Mouse (Mus musculus): ENCODE measurements around the gene Sema4f.

Gene Sema4f

DNA sequence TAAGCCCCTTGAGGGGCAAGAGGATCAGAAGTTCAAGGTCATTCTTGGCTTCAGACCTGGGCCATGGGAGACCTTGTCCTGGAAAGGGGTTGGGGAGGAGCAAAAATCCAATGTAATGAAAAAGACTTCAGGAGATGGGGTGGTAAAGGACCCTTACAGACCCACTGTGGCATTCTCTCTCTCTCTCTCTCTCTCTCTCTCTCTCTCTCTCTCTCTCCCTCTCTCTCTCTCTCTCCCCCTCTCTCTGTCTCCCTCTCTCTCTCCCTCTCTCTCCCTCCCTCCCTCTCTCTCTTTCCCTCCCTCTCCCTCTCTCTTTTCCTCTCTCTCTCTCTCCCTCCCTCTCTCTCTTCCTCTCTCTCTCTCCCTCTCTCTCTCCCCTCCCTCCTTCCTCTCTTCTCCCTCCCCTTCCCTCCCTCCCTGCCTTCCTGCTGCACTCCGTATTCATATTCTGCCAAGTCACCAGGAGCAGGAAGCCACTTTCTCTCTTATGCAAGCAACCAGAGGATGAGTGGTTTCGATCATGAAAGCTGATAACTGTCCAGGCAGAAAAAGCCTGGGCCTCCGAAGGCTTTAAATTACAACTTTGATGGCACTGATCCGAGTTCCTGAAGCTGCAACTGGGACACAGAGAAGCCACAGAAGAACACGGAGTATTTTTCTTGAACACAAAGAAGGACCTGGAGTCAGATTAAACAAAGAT lies 67.8 kb downstream of the Sema4f start:
- peak; percentile 62 for ATAC-seq (ENCODE audit: low TSS enrichment)

DNA sequence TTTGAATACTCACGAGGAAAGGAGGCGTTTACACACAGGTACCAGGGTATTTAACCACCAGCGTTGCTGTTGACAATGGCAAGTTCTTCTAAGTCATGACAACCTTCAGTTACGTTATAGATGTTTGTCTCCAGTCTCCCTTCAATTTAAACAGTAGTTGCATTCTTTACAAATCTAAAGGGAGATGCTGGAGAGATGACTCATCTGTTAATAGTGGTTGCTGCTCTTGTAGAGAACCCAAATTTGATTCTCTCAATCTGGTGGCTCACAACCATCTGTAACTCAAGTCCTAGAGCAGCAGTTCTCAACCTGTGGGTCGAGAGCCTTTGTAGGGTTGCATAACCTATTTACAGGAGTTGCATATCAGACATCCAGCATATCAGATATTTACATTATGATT lies 71.1 kb downstream of the Sema4f start:
- ATAC-seq (ENCODE audit: low TSS enrichment): no peak

DNA sequence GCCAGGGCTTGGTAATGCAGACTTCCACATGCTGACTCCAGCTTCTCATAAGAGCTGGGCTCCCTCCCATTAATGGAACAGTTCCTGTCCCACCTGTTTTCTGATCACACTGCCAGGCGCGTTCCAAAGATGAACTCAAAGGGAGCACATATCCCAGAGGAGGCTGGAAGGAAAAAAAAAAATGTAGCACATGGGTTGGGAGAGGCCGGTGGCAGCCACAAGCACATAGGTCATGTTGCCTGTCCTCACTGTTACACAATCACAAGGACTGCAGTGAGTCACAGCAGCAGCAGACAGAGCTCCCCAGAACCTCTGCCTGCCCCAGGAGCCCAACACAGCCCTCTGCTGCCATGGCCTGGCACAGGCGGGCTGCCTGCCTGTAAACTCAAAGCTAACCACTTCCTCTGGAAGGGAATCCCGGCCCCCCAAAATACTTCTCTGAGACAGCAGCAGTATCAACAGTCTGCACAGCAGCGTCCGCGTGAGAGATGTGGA lies 76.1 kb downstream of the Sema4f start:
- ATAC-seq (ENCODE audit: low TSS enrichment): peak; percentile 76

DNA sequence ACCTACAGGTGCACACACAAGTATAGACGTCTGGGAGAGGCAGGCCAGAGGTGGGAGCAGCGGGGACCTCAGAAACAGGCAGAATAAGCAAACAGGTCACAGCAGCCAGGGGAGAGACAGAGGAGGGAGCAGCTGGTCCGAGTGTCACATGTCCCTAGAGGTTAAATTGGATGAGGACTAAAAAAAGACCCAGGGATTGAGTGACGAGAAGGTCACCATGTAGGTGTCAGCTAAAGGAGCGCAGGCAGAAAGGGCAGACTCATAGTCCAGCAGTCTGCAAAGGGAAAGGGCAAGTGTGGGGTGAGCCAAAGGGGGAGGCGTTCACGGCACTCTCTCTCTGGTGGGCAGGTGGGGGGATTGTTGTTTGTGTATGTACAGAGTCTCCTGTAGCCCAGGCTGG lies 77.1 kb downstream of the Sema4f start:
- ATAC-seq (ENCODE audit: low TSS enrichment): no peak

DNA sequence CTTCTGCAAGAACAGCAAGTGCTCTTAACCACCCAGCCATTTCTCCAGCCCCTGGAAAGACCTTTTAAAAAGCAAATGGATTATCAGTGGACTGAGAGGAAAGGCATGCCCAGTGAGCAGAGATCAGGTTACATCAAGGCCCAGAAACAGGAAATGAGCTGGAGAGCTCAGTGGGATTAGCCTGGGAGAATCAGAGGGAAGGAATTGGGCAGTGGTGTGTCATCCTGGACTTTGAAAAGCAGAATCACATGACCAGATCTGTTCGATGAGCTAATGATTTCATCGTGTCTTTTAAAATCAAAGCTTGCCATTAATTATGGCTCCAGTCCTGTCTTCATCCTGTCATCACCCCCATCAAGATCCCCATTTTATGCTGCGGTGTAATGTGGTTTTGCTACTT lies 77.5 kb downstream of the Sema4f start:
- ATAC-seq (ENCODE audit: low TSS enrichment): no peak
